Mouse (Mus musculus) spleen, postnatal 10 days (tissue): ENCODE results near the gene Tinf2.

Source experiments
- DNase-seq, 2 experiments: peaks; one replicate each; pipeline ENCODE4 v3.0.0; 2021 to 2022; ENCODE audit warnings: low spot score in 2 of 2

Gene Tinf2

DNA sequence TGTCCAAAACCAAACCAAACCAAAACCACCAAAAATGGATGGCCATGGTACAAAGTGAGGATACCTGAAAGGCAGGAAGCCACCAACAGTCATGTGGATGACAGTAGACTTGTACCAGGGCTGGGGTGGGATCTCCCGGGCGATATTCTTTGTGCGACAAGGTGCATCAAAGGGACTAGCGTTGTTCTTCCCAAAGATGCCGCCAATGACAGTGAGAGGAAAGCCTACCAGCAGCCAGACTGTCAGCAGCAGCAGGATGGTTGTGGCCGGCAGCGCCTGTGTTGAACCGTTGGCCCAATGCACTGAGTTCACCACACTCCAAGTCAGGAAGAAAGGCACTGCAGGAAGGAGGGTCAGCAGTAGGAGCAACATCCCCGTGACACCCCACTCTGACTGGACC is 43.8 kb downstream of the Tinf2 start, which contains the start of gene Gm49378:
Gene Gm49378, minus strand, starts transcription at position 101 of the 400 bp plus-strand sequence.
- no peak for DNase-seq

DNA sequence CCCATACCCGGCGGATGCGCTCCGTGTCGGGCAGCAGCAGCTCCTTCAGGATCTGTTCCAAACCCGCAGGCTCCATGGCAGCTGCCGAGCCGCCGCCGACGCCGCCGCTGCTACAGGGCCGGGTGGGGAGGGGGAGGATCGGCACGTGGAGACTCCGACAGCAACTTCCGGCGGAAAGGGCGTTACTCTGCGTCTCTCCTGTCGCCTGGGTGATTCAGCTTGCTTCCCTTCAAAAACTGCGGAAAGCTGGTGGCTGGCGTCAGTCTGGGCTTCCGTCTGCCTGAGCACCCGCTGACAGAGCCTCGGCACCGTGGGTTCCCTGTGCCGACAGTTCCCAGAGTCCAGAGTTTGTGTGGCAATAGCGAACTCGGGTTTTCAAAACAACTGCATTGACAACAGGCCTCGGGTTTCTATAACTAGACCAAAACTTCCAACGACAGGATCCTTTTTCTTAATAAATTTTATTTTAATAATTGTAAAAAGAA is 46.1 kb downstream of the Tinf2 start, which contains the start of gene Ipo4:
Gene Ipo4, minus strand, starts transcription at position 435 of the 485 bp plus-strand sequence.
- DNase-seq = peak; percentile 53 to 84

DNA sequence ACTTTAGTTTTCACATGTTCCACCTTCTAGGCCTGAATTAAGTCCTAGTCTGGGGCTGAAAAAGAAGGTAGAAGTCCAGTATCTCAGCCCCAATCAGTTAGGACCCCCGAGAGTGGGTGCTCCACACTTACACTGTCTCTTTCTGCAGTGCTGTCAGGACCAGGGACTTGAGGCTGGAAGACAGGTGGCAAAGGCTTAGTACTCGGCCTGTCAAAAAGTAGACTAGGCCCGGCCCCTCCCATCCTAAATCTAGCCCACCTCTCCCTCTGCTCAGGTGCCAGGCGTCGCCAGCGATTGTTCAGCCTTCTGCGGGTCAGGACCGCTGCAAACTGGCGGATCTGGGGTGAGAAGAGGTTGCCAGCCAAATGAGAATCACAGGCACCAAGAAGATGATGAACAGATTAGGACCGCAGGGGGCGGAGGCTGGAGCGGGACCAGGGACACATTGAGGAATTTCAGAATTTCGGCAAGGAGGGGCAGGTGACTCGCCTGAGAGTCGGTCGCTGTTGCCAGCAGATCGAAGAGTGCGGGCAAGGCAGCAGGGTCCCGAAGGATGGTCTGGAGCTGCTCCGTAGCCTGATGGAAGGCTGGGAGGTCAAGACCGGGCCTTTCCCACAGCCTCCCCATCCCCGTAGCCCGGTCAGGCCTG is 46.6 kb downstream of the Tinf2 start:
- DNase-seq = no peak

DNA sequence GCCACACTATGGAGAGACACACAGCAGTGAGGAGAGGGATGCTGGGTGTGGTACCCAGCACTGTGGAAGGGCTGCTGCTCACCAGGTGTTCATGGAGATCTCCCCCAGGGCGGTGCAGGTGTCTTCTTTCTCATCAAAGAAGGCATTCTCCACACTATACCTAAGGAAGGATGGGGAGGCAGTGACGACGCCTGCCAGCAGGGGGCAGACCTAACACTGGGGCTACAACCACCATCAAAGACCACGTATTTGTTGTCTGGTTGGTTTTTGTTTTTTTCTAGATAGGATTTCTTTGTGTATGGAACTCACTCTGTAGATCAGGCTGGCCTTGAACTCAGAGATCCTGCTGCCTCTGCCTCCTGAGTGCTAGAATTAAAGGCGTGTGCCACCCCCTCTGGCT is 52.3 kb downstream of the Tinf2 start:
- DNase-seq = peak; percentile 76 to 87

DNA sequence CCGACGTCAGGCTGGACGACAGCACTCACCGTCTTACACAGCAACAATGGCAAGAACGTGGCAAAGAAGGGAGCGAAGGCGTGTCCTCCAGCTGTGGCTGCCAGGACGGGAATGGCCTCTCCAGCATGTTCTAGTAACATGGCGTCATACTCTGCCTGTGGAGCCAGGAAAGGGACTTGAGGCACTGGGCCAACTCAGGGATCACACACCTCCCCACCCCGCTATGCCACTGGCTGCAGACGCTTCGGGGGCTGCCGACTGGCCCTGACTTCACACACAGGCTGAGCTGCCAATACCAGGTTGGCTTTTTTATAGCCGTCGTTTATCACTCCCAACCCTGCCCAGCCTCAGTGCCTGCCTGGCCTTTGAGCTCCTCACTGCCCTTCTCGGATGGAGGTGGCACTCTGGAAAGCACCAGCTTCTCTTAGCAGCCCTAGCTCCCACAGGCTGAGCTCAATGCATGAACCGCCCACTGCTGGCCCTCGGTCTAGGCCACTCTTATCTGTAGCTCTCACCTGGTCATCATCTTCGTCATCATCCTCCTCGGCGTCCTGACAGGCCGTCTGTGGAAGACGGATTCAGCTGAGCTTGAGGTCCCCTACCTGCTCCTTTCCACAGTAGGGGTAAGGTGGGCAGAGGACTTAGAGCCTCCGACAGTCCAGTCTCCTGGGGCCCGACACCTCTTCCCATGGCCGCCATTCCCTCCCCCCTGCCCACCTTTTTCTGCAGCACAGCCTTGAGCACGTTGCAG is 53.4 kb downstream of the Tinf2 start:
- no peak for DNase-seq
